Mouse (Mus musculus): ENCODE data around the gene Abtb1. TPM values are rescaled to one million over a fixed set of nuclear protein-coding genes. Genes with fewer than 3 reads are reported as not detected.

The Abtb1 gene
- total and polyA plus RNA-seq, 2 experiments from 2014 or later, result 29.2 to 60.2 TPM

DNA sequence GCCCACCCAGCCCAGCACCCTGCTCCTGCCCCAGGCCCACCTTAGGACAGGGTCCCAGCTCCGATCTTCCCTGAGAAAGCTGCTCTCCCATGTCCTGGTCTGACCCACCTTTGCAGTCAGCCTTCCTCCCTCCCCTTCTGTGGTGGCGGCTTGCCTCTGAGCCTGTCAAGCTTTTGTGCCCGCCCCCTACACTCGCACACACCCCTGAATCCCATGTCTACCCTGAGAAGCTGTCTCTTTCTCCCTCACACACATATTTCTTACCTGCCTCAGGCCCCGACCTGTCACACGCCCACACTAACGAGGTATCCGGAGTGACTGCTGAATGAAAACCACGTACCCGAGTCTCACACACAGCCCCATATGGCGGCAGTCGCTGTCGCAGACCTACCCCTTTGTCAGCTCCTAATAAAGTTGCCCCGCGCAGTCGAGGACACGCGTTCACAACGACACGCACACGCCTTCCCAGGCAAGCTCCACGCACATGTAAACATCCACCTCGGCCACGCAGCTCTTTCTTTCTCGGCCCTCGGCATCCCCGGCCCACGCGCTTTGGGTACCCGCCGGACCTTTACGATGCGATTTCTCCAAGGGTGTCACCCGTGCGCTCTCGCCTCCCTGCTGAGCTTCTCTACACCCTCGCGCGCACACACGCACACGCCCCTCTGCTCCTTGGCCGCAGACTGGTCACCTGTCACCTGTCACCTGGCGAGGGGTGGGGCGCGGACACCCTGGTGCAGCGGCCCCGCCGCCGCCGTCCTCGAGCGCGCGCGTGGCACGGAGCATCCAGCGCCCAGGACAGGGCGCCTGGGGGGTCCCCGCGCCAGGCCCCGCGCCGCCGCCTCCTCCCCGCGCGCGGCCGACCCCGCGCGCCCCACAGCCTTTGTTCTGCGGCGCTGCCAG is 32.4 kb upstream of the Abtb1 start:
- Histone ChIP-seq H3K9ac (replicated peaks; ENCODE audit: low read length, poor library complexity, severe bottlenecking) (peak overlapping the region; percentile 95), H3K27me3 (ENCODE audit: insufficient read depth, low read length) (no peaks in the 10 kb centered on the region), H3K4me3 (ENCODE audit: low read depth, low read length) (peak overlapping the region; percentile 80), H3K27ac (ENCODE audit: low read depth, low read length) (peak overlapping the region; percentile 98), H3K4me1 (ENCODE audit: insufficient read depth, low read length) (0 out of 2 replicates have a peak, but pooled peaks cover 6% of the 10 kb centered on the region), H3K4me2 (ENCODE audit: low read depth, low read length, poor library complexity, severe bottlenecking) (peak overlapping the region; percentile 92), H3K36me3 (ENCODE audit: insufficient read depth, low read length) (no peaks in the 10 kb centered on the region), H3K9me3 (ENCODE audit: low read length) (no peaks in the 10 kb centered on the region)
- under 1% methylated on average over 65 of the region's 74 CpGs for WGBS
- ATAC-seq (ENCODE audit: low FRiP score) (peak; percentile 72), DNase-seq (ENCODE audit: low spot score) (peak; percentile 67)
- no peak for TF ChIP-seq CTCF (IDR thresholded peaks at IDR 0.05)

DNA sequence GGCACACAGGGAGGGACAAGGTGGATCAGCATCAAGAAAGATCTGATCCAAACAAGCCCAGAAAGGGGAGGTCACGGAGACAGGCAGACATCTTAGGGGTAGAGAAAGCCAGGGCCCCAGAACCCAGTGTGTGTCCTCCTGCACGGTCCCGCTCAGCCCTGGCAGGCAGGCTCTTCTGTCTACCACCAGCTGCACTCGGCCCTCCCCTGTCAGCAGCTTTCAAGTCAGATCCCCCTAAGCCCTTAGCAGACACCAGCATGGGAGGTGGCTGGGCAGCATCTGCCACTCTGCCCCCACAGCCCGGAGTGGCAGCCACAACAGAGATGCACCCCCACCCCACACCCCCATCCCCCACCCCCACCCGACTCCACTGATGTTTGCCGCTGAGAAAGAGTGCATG is 31.0 kb upstream of the Abtb1 start:
- ATAC-seq (ENCODE audit: low FRiP score), result no peak
- Histone ChIP-seq H3K4me1 (ENCODE audit: insufficient read depth, low read length) (0 out of 2 replicates have a peak, but pooled peaks cover 6% of the 10 kb centered on the region), H3K9me3 (ENCODE audit: low read length) (no peaks in the 10 kb centered on the region), H3K27ac (ENCODE audit: low read depth, low read length) (no peak overlapping the region), H3K36me3 (ENCODE audit: insufficient read depth, low read length) (no peaks in the 10 kb centered on the region), H3K4me3 (ENCODE audit: low read depth, low read length) (peak overlapping the region; percentile 80), H3K9ac (replicated peaks; ENCODE audit: low read length, poor library complexity, severe bottlenecking) (peak overlapping the region; percentile 95), H3K27me3 (ENCODE audit: insufficient read depth, low read length) (no peaks in the 10 kb centered on the region), H3K4me2 (ENCODE audit: low read depth, low read length, poor library complexity, severe bottlenecking) (peak overlapping the region; percentile 92)
- TF ChIP-seq CTCF (IDR thresholded peaks at IDR 0.05), result no peak
- 7% methylated on average over 7 of the region's 7 CpGs for WGBS
- DNase-seq (ENCODE audit: low spot score), result peak; percentile 43

DNA sequence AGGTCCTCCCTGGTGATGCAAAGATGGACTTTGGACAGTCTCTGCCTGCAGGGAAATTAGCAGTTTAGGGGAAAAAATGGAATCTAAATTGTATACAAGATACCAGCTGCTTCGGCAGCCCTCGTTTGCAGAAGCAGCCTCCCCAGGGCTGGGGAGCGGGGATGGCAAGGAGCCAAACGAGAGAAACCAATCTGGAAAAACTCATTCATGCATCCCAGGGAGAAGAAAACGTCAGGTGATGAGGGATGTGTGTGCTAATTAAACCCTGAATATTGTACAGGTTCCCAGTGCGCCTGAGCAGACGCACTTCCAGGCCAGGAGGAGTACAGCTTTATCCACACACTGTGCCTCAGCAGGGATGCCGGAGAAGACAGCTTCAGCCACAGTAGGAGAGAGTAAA is 29.8 kb upstream of the Abtb1 start:
- H3K27ac ChIP-seq (ENCODE audit: low read depth, low read length), result no peak overlapping the region
- DNase-seq (ENCODE audit: low spot score), result peak; percentile 74
- 24% methylated on average over 8 of the region's 8 CpGs for WGBS
- H3K36me3 ChIP-seq (ENCODE audit: insufficient read depth, low read length), result peaks cover under 1% of the 10 kb centered on the region; the same call in 1 of the 2 replicates
- H3K27me3 ChIP-seq (ENCODE audit: insufficient read depth, low read length), result no peaks in the 10 kb centered on the region
- no peak for TF ChIP-seq CTCF (IDR thresholded peaks at IDR 0.05)
- peaks cover 6% of the 10 kb centered on the region; the same call in 1 of the 2 replicates for H3K4me1 ChIP-seq (ENCODE audit: insufficient read depth, low read length)
- H3K9ac ChIP-seq (replicated peaks; ENCODE audit: low read length, poor library complexity, severe bottlenecking), result no peak overlapping the region
- peak overlapping the region; percentile 92 for H3K4me2 ChIP-seq (ENCODE audit: low read depth, low read length, poor library complexity, severe bottlenecking)
- ATAC-seq (ENCODE audit: low FRiP score), result no peak
- peak overlapping the region; percentile 1; the same call in 1 of the 2 replicates for H3K4me3 ChIP-seq (ENCODE audit: low read depth, low read length)
- H3K9me3 ChIP-seq (ENCODE audit: low read length), result no peaks in the 10 kb centered on the region

DNA sequence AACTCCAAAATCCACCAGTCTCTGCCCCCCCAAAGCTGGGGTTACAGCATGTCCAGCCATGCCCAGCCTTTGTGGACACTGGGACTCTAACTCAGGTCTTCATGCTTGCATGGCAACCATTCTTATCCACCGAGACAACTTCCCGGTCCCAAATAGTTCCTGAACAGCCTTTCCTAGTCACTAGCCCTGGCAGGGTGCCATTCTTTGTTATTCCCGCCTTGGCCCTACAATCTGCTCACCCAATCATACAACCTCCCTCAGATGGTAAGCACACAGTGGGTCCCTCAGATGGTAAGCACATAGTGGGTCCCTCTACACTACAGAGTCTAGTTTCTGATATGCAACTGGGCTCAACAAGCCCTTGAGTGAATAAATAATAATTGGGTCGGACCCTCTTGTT is 28.8 kb upstream of the Abtb1 start:
- Histone ChIP-seq H3K9ac (replicated peaks; ENCODE audit: low read length, poor library complexity, severe bottlenecking) (no peak overlapping the region), H3K4me1 (ENCODE audit: insufficient read depth, low read length) (peaks cover 6% of the 10 kb centered on the region; the same call in 1 of the 2 replicates), H3K27me3 (ENCODE audit: insufficient read depth, low read length) (no peaks in the 10 kb centered on the region), H3K4me2 (ENCODE audit: low read depth, low read length, poor library complexity, severe bottlenecking) (0 out of 2 replicates have a peak overlapping the region, but pooled peaks have one; percentile 92), H3K36me3 (ENCODE audit: insufficient read depth, low read length) (peaks cover 3% of the 10 kb centered on the region; the same call in 1 of the 2 replicates), H3K9me3 (ENCODE audit: low read length) (no peaks in the 10 kb centered on the region), H3K27ac (ENCODE audit: low read depth, low read length) (no peak overlapping the region), H3K4me3 (ENCODE audit: low read depth, low read length) (no peak overlapping the region)
- ATAC-seq (ENCODE audit: low FRiP score) (no peak), DNase-seq (ENCODE audit: low spot score) (peak; percentile 31)
- no peak for TF ChIP-seq CTCF (IDR thresholded peaks at IDR 0.05)
- 48% methylated on average over 4 of the region's 4 CpGs for WGBS

DNA sequence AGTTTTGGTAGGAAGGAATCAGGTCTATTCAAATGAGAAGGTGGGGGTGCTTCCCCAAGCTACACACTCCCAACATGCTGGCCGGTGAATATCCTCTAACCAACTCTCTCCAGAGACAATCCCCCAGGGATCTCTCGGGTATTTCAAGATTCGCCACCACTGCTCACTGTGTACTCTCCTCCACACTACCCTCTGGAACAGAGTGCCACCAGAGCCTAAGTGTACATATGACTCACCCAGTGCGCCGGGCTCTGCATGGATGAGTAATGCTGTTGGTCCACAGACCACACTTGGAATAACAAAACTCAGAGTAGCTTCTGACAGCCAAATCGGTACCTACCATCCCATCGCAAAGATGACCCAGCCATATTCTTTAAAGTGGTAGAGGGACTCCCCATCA is 27.7 kb upstream of the Abtb1 start:
- Histone ChIP-seq H3K9me3 (ENCODE audit: low read length) (no peaks in the 10 kb centered on the region), H3K4me3 (ENCODE audit: low read depth, low read length) (no peak overlapping the region), H3K4me2 (ENCODE audit: low read depth, low read length, poor library complexity, severe bottlenecking) (no peak overlapping the region), H3K36me3 (ENCODE audit: insufficient read depth, low read length) (peaks cover 11% of the 10 kb centered on the region), H3K9ac (replicated peaks; ENCODE audit: low read length, poor library complexity, severe bottlenecking) (no peak overlapping the region), H3K27ac (ENCODE audit: low read depth, low read length) (no peak overlapping the region), H3K4me1 (ENCODE audit: insufficient read depth, low read length) (peaks cover 6% of the 10 kb centered on the region; the same call in 1 of the 2 replicates), H3K27me3 (ENCODE audit: insufficient read depth, low read length) (no peaks in the 10 kb centered on the region)
- DNase-seq (ENCODE audit: low spot score) (no peak), ATAC-seq (ENCODE audit: low FRiP score) (no peak)
- no peak for TF ChIP-seq CTCF (IDR thresholded peaks at IDR 0.05)
- 88% methylated on average over 7 of the region's 7 CpGs for WGBS

DNA sequence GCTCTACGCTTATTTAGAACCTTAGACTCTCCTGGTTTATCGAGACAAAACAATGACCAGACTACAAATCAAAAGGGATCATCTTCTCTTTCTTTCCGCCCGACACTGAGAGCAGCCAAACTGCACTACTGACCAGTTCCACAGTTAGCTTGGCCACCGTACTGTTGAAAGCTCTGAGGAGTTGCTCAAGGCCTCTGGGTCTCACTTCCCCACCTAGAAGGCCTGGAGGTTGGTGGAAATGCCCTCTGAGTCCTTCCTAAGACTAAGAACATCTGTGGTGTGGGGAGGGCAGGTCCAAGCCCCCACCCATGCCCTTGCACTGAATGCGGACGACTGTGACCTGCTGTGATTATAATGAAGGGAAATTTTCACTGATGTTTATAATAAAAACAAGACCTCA is 23.9 kb upstream of the Abtb1 start:
- no peaks in the 10 kb centered on the region for H3K27me3 ChIP-seq (ENCODE audit: insufficient read depth, low read length)
- TF ChIP-seq CTCF (IDR thresholded peaks at IDR 0.05), result no peak

More for the DNA sequence above, 23.9 kb upstream of the Abtb1 start:
- ATAC-seq (ENCODE audit: low FRiP score) (no peak), DNase-seq (ENCODE audit: low spot score) (no peak)
- Histone ChIP-seq H3K4me1 (ENCODE audit: insufficient read depth, low read length) (no peaks in the 10 kb centered on the region; the same call in 1 of the 2 replicates), H3K27ac (ENCODE audit: low read depth, low read length) (no peak overlapping the region), H3K9me3 (ENCODE audit: low read length) (no peaks in the 10 kb centered on the region), H3K36me3 (ENCODE audit: insufficient read depth, low read length) (peaks cover 29% of the 10 kb centered on the region), H3K4me2 (ENCODE audit: low read depth, low read length, poor library complexity, severe bottlenecking) (no peak overlapping the region), H3K9ac (replicated peaks; ENCODE audit: low read length, poor library complexity, severe bottlenecking) (no peak overlapping the region), H3K4me3 (ENCODE audit: low read depth, low read length) (no peak overlapping the region)
- WGBS, result 75% methylated on average over 7 of the region's 7 CpGs
